Mouse (Mus musculus) stomach, postnatal 0 days (tissue): ENCODE measurements around the gene Tmem178b. TPM values are rescaled to one million over a fixed set of nuclear protein-coding genes. Genes with fewer than 3 reads are reported as not detected.

Source experiments
- ATAC-seq: fragments of 200-750 bp; cut with Nextera tagmentation; 2 replicates; pipeline ENCODE4 v1.8.0; 2017; ENCODE audit not compliant: low FRiP score, low TSS enrichment
- DNase-seq: peaks from one replicate; pipeline ENCODE4 v3.0.0-alpha.2; 2016; ENCODE audit warnings: low spot score
- H3K27ac ChIP-seq: fragments of 300-500 bp; sonication (generic); replicated peaks from 2 replicates; pipeline ENCODE4 v1.5.1; 2014; ENCODE audit warnings: mild to moderate bottlenecking, control low read depth
- H3K27me3 ChIP-seq: fragments of 300-500 bp; sonication (generic); 2 replicates; pipeline ENCODE4 v1.6.1; 2014; ENCODE audit warnings: low read length; ENCODE audit not compliant: control insufficient read depth, insufficient read depth
- H3K36me3 ChIP-seq: fragments of 300-500 bp; sonication (generic); 2 replicates; pipeline ENCODE4 v1.6.1; 2014; ENCODE audit warnings: low read length, mixed read lengths; ENCODE audit not compliant: control insufficient read depth, insufficient read depth
- H3K4me1 ChIP-seq: fragments of 300-500 bp; sonication (generic); replicated peaks from 2 replicates; pipeline ENCODE4 v1.6.1; 2014; ENCODE audit warnings: antibody characterized with exemption; ENCODE audit not compliant: control insufficient read depth, insufficient read depth
- H3K4me2 ChIP-seq: fragments of 300-500 bp; sonication (generic); replicated peaks from 2 replicates; pipeline ENCODE4 v1.6.1; 2014; ENCODE audit warnings: low read depth, mild to moderate bottlenecking, control low read depth, moderate library complexity
- H3K4me3 ChIP-seq: fragments of 300-500 bp; sonication (generic); 2 replicates; pipeline ENCODE4 v1.5.1; 2014; ENCODE audit warnings: low read depth, low read length, control low read depth
- H3K9ac ChIP-seq: fragments of 300-500 bp; sonication (generic); 2 replicates; pipeline ENCODE4 v1.6.1; 2014; ENCODE audit warnings: mild to moderate bottlenecking, low read length, control low read depth, mixed read lengths
- H3K9me3 ChIP-seq: fragments of 300-500 bp; sonication (generic); 2 replicates; pipeline ENCODE4 v1.6.1; 2016; ENCODE audit warnings: low read length; ENCODE audit not compliant: control insufficient read depth
- CTCF ChIP-seq: IDR thresholded peaks from 2 replicates; pipeline ENCODE4 v1.5.1; 2016; ENCODE audit warnings: antibody characterized with exemption, low read depth, mild to moderate bottlenecking, moderate library complexity
- EP300 ChIP-seq: optimal IDR thresholded peaks from 2 replicates; pipeline ENCODE3; 2016; ENCODE audit warnings: antibody characterized with exemption
- WGBS: fragments of 180-500 bp; shearing (Covaris S2); extraction: QIAGEN DNeasy Blood & Tissue Kit; methylation state at CpG from one replicate; pipeline ENCODE4 v1.1.7; 2014; 5-methylcytosine and 5-hydroxymethylcytosine counted together
- polyA plus RNA-seq: library from polyadenylated mRNA; unstranded; fragments of >200 nt; fragmentation: Nextera tagmentation; extraction: Ambion mirVana; gene quantifications from 2 replicates; pipeline ENCODE4 v1.2.1, GENCODE M21; 2015

Tmem178b gene
- polyA plus RNA-seq, 1 experiment from 2014 or later: 0.67 TPM

DNA sequence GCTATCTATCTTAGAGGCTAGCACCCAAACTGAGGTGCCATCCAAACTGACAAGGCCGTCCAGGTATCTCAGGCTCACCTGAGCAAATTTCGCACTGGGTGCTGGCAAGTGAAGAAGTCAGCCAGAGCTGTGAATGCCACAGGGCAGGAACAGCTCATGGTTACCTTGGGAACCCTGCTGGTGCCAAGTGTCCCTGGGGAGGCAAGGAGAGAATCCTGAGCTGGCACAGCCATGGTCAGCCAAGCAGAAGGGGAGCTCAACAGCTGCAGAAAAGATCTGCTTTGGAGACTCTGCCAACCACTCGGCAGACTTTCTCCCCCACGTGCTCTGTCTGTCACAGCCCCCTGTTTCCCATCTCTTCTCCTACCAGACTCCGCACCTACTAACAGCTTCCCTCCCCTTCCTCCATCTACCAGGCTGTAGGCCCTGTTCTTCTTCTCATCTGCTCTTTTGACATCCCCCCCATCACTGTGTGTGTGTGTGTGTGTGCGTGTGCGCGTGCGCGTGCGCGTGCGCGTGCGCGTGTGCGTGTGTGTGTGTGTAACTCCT is 374.4 kb downstream of the Tmem178b start:
- no peak overlapping the region for H3K27ac ChIP-seq
- DNase-seq: no peak
- no peaks in the 10 kb centered on the region for H3K4me1 ChIP-seq
- 95% methylated on average over 17 of the region's 17 CpGs for WGBS
- no peak overlapping the region for H3K4me2 ChIP-seq
- no peaks in the 10 kb centered on the region for H3K27me3 ChIP-seq
- no peak for TF ChIP-seq EP300
- no peak for TF ChIP-seq CTCF
- H3K9ac ChIP-seq: no peak overlapping the region
- H3K36me3 ChIP-seq: no peaks in the 10 kb centered on the region
- ATAC-seq: no peak
- no peaks in the 10 kb centered on the region for H3K9me3 ChIP-seq
- H3K4me3 ChIP-seq: no peak overlapping the region

DNA sequence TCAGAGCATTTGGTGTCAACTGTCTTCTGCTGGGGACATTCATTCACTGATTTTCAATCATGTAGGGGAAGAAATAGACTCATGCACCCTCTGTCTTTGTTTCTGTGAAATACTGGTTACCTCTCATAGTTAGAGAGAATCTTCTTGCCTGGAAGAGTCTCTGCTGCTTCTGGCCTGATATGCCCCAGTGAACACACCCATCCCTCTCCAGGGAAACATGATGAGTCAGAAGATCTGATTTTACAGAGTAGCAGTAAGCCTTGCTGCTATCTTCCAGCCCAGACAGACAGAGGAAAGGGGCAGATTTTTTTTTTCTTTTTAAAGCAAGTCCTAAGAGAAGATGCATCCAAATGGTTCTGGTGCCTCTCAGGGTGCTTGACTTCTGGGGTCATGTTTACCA is 376.9 kb downstream of the Tmem178b start:
- H3K9me3 ChIP-seq: no peaks in the 10 kb centered on the region
- no peak overlapping the region for H3K9ac ChIP-seq
- DNase-seq: no peak
- no peak for ATAC-seq
- H3K4me1 ChIP-seq: no peaks in the 10 kb centered on the region
- H3K36me3 ChIP-seq: no peaks in the 10 kb centered on the region
- TF ChIP-seq CTCF: no peak
- no peak for TF ChIP-seq EP300
- H3K27me3 ChIP-seq: no peaks in the 10 kb centered on the region
- no peak overlapping the region for H3K4me2 ChIP-seq
- no peak overlapping the region for H3K27ac ChIP-seq
- H3K4me3 ChIP-seq: no peak overlapping the region

DNA sequence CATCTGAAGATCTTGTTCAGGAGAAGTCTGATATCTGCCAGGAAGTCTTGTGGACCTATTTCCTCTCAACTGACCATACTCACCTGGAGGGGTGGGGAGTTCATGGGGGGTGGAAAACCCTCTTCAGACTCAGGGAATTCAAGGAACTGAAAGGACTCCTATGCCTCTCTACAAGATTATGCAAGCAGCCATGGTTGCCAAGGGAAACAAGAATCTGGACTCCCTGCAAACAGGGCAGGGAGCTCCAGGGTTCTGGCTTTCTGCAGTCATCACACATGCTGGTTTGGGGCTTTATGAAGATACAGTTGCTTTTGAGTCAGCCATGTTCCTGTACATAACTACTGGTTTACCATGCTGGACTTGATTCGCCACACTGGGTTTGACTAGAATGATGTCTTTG is 390.6 kb downstream of the Tmem178b start:
- TF ChIP-seq CTCF (no peak), EP300 (no peak)
- Histone ChIP-seq H3K4me3 (no peak overlapping the region), H3K9ac (no peak overlapping the region), H3K4me2 (no peak overlapping the region), H3K9me3 (no peaks in the 10 kb centered on the region), H3K27me3 (no peaks in the 10 kb centered on the region), H3K36me3 (no peaks in the 10 kb centered on the region), H3K27ac (no peak overlapping the region), H3K4me1 (no peaks in the 10 kb centered on the region)
- ATAC-seq (no peak), DNase-seq (no peak)
- 95% methylated on average over 1 of the region's 1 CpGs for WGBS

DNA sequence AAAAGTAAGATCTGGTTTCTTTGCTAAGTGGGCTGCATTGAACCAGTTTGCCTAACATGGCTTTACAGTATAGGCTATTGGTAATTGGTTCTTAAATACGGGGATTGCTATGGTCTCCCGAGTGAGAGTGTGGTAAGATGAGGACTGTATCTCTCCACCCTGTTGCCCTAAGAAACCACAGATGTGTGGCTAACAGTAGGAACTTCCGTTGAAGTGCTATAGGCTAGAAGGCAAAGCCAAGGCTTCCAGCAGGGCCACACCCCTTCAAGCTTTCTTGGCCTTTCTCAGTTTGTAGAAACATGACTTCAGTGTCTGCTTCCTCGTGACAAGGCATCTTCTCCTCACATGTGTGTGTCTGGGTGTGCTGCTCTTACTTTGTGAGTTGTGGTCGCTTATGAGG is 427.6 kb downstream of the Tmem178b start:
- Histone ChIP-seq H3K36me3 (no peaks in the 10 kb centered on the region), H3K9me3 (no peaks in the 10 kb centered on the region), H3K4me3 (no peak overlapping the region), H3K4me2 (no peak overlapping the region), H3K4me1 (no peaks in the 10 kb centered on the region), H3K27me3 (no peaks in the 10 kb centered on the region), H3K9ac (no peak overlapping the region), H3K27ac (no peak overlapping the region)
- WGBS: 68% methylated on average over 5 of the region's 5 CpGs
- ATAC-seq (no peak), DNase-seq (no peak)
- no peak for TF ChIP-seq CTCF
- TF ChIP-seq EP300: no peak

DNA sequence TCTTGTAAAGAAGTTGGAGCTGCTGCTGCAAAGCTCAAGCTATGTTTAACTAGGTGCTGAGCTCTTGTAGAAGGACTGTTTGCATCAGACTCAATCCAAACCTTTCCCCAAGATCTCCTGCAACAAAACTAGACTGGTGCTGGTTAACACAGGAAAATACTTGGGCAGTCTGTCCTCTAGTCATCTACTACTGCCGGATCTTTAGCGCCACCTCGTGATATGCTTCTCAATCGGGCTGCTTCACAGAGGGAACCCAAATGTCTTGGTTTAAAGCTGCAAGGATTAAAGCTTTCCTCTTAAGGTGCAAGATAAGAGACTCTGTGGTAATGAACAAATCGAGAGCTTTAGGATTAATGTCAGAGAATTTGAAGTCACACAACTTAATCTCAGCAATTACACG is 430.3 kb downstream of the Tmem178b start:
- H3K27me3 ChIP-seq: no peaks in the 10 kb centered on the region
- no peaks in the 10 kb centered on the region for H3K9me3 ChIP-seq
- H3K4me3 ChIP-seq: no peak overlapping the region
- H3K36me3 ChIP-seq: no peaks in the 10 kb centered on the region
- WGBS: 14% methylated on average over 6 of the region's 6 CpGs
- no peaks in the 10 kb centered on the region for H3K4me1 ChIP-seq
- H3K9ac ChIP-seq: no peak overlapping the region
- no peak overlapping the region for H3K27ac ChIP-seq
- H3K4me2 ChIP-seq: no peak overlapping the region
- no peak for ATAC-seq
- TF ChIP-seq CTCF (peak; percentile 82), EP300 (no peak)
- peak; percentile 41 for DNase-seq

Other genes with a start within 250 kb of the Tmem178b start
- gene Braf, start 147.8 kb upstream of the Tmem178b start, polyA plus RNA-seq: 4.8 and 5.3 TPM in 2 replicates
- gene Mrps33, start 62.3 kb upstream of the Tmem178b start, polyA plus RNA-seq: 139 and 151 TPM in 2 replicates